Mouse (Mus musculus) cerebellum, postnatal 36 days (tissue): Measurements from ENCODE around the gene Pigu.
A peak's percentile ranks its signal among the peaks of the same experiment; 100 is the strongest.

Experiments
- DNase-seq, 2 experiments: peaks; one replicate each; pipeline ENCODE4 v3.0.0; 2021 to 2022; ENCODE audit warnings: mixed read lengths in 2 of 2

Gene Pigu

DNA sequence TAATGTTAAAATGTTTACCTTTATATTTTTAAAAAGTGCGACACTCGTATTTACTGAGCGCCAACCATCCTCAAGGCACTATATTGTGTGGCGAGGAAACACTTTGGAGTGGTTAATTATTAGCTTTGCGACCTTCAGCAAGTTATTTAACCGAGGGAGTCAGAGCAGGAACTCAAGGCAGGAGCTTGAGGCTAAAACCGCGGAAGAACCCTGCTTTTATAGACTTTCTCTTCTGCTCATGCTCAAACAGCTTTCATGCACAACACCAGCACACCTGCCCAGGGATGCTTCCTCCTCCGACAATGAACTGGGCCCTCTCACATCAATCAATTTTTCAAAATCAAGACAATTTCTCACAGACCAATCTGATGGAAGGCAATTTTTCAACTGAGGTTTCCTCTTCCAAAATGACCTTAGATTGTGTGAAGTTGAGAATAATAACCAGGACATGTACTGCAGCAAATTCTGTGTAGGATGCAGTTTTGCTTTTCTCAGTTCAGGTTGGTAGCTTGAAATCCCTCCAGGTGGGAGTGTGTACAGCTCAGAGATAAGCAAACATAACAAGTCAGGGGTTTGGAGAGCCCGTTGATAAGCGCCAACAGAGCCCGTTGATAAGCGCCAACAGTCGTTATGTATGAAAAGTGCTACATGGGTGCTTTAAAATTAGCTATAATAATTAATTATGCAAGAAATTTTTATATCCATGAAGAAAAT, 613 bp upstream of the Pigu start:
- peak; percentile 21 to 42 for DNase-seq

- no peak for DNase-seq
These were observed 2.8 kb downstream of the Pigu start for GRCm38 (mm10) chr2:155354402-155354801.

- no peak for DNase-seq
These were observed 10.6 kb downstream of the Pigu start for GRCm38 (mm10) chr2:155346670-155347069.

- no peak for DNase-seq
These were observed 17.1 kb downstream of the Pigu start for GRCm38 (mm10) chr2:155340166-155340565.

DNA sequence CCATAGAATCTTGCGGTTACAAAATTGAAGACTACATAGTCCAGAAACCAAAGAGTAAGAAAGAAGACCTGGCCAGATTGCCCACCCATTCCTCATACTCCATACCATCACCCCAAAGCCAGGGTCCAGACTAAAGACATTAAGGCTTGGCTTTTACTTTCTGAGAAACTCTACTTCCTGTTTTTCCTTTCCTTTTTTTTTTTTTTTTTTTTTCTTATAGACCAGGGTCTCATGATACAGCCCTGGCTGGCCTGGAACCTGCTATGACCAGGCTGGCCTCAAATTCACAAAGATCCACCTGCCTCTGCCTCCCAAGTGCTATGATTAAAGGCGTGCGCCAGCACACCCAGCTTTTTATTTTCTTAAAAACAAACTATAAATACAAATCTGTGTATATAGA, 21.0 kb downstream of the Pigu start:
- DNase-seq, result no peak

DNA sequence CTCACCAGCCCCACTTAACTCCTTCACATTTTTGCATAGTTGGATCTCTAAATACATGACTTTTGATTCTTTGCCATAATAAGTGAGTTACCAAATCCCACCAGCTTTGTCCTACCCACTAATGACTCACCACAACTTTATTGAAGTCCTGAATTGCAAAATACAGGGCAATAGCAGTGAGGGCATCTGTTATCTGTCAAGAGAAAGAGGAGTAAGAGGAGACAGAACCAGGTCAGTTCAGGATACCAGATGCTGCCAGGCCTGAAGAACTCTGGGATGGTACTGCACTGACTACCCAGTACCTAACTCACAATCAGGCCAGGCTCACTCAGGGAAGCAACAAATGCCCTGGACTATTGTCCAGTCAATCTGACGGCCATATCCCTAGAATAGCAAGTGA, 22.0 kb downstream of the Pigu start:
- no peak for DNase-seq

DNA sequence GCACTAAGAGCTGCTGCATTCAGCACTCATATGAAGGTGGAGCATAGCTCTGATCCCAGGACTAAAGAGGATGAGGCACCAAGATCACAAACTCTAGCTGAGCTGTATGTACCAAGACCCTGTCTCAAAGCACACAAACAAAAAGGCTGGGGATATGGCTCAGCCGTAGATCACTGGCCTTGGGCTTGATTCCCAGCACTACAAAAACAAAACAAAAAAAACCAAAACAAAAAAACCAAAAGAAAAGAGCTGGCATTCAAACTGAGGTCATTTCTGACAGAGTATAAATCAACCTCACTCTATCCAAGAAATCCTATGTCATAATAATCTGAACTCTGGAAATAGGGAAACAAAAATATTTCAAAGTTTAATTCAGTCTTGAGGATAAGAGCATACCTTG, 23.8 kb downstream of the Pigu start:
- no peak for DNase-seq

DNA sequence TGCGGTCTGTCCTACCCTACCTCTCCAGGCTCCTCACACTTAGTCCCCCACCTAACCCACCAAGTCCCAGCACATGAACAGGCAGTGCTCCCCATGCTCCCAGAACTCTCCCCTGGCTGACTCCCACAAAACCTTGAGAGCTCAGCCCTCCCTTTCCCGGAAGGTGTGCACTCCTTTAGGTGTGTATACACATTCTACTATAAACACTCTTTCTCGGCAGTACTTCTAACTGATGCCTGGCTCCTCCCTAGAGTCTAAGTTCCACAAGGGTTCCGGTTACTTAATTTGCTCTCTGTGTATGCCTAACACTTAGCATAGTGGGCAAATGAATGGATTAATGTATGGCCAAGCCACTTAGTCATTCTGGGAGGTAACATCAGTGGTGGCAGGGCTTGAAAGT, 25.9 kb downstream of the Pigu start:
- no peak for DNase-seq

DNA sequence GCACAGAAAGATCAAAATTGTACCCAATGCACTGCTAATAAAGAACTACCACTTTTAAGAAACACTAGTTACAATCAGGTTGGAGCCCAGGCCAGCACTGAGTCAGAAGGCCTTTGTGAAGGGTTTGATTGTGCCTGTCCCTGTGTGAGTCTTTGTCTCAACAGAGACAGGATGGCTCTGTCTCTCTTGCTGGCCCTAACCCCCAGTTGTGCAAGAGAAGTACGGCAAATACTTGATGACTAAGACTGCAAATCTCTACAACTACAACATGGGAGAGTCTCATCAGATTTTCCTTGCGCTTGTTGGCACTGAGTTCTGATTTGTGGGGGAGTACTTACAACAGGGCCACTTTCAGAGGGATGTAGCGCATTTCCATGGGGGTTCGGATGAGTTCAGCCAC, 26.4 kb downstream of the Pigu start:
- DNase-seq, result no peak

- DNase-seq, result no peak
These were observed 27.5 kb downstream of the Pigu start for GRCm38 (mm10) chr2:155329707-155330106.

DNA sequence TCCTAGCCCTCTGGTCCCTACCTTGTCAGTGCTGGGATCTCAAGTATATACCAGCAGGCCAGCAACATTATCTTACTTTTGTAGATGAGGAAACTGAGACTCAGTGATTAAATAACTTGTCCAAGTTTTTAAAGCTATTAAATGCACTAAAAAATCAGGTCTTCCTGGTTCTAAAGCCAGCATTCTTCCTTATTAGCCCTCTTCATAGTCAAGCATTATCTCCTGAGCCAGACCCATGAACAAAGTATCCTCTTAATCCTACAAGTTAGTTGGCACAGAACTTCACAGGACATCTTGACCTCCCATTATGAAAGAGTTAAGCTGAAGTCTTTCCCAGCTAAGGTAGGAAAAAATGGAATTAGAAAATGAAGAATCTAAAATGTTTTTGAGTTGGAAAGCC, 28.3 kb downstream of the Pigu start:
- DNase-seq, result no peak

DNA sequence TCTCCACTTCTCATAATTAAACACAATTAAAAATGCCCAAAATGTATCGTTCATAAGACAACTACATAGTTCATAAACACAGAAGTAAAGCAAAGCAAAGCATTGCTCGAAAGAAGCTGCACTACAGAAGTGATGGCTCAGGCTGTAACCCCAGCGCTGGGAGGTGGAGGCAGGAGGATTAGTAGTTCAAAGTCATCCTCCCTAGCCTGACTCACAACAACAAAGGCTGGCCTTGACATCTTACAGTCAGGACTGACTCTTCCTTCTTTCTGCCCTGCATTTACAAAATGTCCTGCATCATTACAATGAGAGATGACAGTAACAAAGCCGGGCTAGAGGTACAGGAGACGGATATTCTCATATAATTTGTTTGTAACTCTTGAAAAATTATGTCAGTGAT, 29.3 kb downstream of the Pigu start:
- DNase-seq, result no peak

GRCm38 (mm10) chr2:155326001-155326400, 31.2 kb downstream of the Pigu start:
- no peak for DNase-seq

DNA sequence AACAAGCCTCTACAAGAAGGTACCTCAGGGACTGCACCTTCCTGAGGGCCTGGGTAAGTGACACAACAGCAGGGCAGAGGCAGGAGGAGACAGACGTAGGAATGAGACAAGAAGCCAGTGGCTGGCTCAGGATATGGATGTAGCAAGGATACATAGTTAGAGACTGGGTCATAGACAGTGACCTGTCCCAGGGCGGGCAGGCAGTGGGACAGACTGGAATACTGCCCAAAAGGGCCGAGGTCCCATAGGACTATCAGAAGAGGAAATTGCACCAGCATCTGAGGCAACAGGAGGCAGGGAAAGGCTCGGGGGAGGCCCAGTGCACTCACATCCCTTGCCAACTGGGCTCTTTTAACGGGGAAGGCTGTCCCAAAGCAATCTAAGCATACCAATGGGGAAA, 36.6 kb downstream of the Pigu start:
- no peak for DNase-seq

- DNase-seq, result no peak
These were observed 38.6 kb downstream of the Pigu start for GRCm38 (mm10) chr2:155318618-155319017.

GRCm38 (mm10) chr2:155313671-155314070, 43.6 kb downstream of the Pigu start:
- no peak for DNase-seq

DNA sequence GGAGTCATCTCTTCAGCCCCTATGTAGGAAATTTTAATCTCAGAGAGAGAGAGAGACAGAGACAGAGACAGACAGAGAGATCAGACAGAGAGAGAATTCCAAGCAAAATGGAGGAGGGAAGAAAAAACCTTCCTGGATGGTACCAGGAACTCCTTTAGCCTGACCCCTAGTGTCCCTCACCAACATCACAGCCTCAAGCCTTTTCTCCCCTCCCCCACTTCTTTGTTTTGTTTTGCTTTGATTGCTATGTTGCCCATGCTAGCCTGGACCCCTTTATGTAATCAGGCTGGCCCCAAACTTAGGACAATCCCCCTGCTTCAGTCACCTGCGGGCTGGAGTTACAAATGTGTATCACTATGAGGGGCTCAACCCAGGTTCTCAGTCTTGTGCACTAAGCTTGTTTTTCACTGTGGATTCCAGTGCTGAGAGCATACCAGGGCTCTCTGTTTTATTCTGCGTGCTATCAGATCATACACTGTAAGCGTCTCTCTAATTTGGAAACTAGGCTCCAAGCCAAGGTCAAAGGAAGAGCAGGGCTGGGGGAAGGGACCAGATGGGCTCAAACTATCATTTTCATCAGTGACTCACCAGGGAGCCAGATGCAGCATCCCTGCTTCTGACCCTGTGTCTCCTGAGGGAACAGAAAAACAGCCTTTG, 48.2 kb downstream of the Pigu start:
- DNase-seq, result no peak

- DNase-seq, result no peak
These were observed 57.7 kb downstream of the Pigu start for GRCm38 (mm10) chr2:155299563-155299962.

DNA sequence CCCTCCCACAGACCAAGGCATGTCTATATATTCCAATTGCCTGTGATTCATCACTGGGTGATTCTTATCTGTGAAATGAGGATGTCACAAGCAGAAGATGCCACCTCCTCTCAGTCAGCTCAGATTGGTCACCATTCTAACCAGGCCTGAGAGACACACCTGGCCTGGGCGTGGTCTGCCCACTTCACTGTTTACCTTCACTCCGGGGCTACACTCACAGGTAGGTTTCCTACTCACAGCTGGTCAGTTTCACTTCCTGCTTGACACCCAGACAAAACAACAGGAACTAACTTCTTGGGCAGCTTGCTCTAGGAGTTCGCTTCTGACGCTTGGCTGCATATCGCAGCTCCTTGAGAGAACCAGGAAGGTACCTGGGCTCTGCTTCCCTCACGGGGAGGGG, 61.8 kb downstream of the Pigu start:
- DNase-seq, result no peak

- no peak for DNase-seq
These were observed 63.3 kb downstream of the Pigu start for GRCm38 (mm10) chr2:155293946-155294345.

GRCm38 (mm10) chr2:155293382-155293781, 63.8 kb downstream of the Pigu start:
- DNase-seq, result peak; percentile 39 to 57

GRCm38 (mm10) chr2:155290066-155290465, 67.2 kb downstream of the Pigu start:
- no peak for DNase-seq

DNA sequence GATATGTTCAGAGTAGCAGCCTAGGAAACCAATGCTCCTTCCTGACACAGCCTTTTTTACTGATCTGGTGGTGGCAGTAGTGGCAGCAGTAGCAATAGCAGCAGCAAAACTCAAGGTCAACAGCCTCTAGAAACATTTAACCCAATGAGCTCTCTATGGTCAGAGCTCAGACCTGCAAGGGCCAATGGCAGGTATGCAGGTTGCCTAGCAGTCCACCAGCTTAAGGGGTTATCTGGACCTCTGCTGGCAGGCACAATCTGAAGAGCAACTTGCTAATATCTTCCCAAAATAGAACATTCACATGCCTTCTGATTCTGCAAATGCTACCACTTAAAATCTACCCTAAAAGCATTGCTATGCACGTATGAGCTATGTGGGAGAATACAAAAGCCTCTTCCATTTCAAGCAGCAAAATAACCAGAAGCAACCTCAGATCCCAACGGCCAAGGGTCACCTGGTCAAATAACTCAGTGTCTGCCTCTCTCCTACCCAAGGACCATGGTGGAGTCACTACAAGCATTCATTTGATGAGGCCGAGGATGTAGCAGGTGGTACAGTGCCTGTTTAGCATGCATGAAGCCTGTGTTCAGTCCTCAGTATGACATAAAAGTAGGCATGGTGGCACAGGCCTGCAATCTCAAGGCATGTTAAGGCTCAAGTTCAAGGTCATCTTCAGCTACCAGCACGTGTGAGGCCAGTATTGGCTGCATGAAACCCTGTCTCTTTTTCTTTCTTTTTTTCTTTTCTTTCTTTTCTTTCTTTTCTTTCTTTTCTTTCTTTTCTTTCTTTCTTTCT, 69.6 kb downstream of the Pigu start:
- DNase-seq, result no peak

DNA sequence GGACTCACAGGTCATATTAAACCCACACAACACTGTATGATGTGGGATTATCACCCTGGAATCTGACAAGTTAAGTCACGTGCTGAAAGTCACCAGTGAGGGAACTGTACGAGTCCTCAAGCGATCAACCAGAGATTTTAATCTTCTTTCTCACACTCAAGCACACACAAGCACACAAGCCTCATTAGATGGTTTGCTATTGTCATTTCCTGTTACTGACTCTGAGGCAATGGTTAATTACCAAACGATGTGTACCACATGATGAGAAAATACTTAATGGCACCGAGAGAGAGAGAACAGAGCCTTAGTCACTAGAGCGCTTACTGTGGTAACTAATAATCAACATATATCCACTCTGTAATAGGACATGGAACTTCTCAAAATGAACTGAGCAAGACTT, 71.5 kb downstream of the Pigu start:
- no peak for DNase-seq
